Mouse (Mus musculus) liver, embryonic 14.5 days (tissue): ENCODE results near the gene Ang.

Experiments used
- CTCF ChIP-seq: IDR thresholded peaks from 2 replicates; pipeline ENCODE4 v1.5.1; 2016; ENCODE audit warnings: antibody characterized with exemption, low read depth, control low read depth
- EP300 ChIP-seq: IDR thresholded peaks from 2 replicates; pipeline ENCODE4 v1.6.1; 2016; ENCODE audit warnings: antibody characterized with exemption, low read depth

- TF ChIP-seq EP300 (no peak), CTCF (no peak)
Observed at GRCm38 (mm10) chr14:51051941-51052340, 39.0 kb upstream of the Ang start.
